Mouse (Mus musculus): ENCODE measurements at regions not wholly inside any gene's neighbourhood (a gene's known extent, or its start where the extent isn't known, plus 50 kb on each side); places are given as distances from the start of the nearest gene placed in this dataset.

- Histone ChIP-seq H3K27me3 (ENCODE audit: control insufficient read depth, insufficient read depth, low read length) (no peaks in the 10 kb centered on the region), H3K9me3 (ENCODE audit: control insufficient read depth, low read length) (no peaks in the 10 kb centered on the region), H3K36me3 (ENCODE audit: control insufficient read depth, insufficient read depth, low read length) (no peaks in the 10 kb centered on the region), H3K4me2 (replicated peaks; ENCODE audit: low read depth, low read length) (peak overlapping the region; percentile 31), H3K27ac (ENCODE audit: low read depth, low read length) (peak overlapping the region; percentile 51; the same call in 1 of the 2 replicates), H3K4me3 (ENCODE audit: low read depth, low read length) (peak overlapping the region; percentile 10; the same call in 1 of the 2 replicates), H3K4me1 (replicated peaks; ENCODE audit: control insufficient read depth, insufficient read depth, low read length) (0 out of 2 replicates have a peak, but pooled peaks cover 2% of the 10 kb centered on the region), H3K9ac (ENCODE audit: low read depth, low read length) (peak overlapping the region; percentile 28)
- DNase-seq (ENCODE audit: low spot score) (peak; percentile 90), ATAC-seq (ENCODE audit: low FRiP score) (peak; percentile 85)
- under 1% methylated on average over 18 of the region's 18 CpGs for WGBS
Observed at GRCm38 (mm10) chr16:31508981-31509380, 86.9 kb downstream of the Bdh1 start.

GRCm38 (mm10) chr16:31510097-31510496, 88.0 kb downstream of the Bdh1 start:
- H3K4me1 ChIP-seq (replicated peaks; ENCODE audit: control insufficient read depth, insufficient read depth, low read length): 0 out of 2 replicates have a peak, but pooled peaks cover 2% of the 10 kb centered on the region
- WGBS: 68% methylated on average over 8 of the region's 8 CpGs
- no peak for ATAC-seq (ENCODE audit: low FRiP score)
- H3K9ac ChIP-seq (ENCODE audit: low read depth, low read length): no peak overlapping the region
- no peak overlapping the region for H3K27ac ChIP-seq (ENCODE audit: low read depth, low read length)
- H3K4me2 ChIP-seq (replicated peaks; ENCODE audit: low read depth, low read length): no peak overlapping the region
- DNase-seq (ENCODE audit: low spot score): no peak
- no peaks in the 10 kb centered on the region for H3K27me3 ChIP-seq (ENCODE audit: control insufficient read depth, insufficient read depth, low read length)
- H3K4me3 ChIP-seq (ENCODE audit: low read depth, low read length): no peak overlapping the region
- no peaks in the 10 kb centered on the region for H3K36me3 ChIP-seq (ENCODE audit: control insufficient read depth, insufficient read depth, low read length)
- H3K9me3 ChIP-seq (ENCODE audit: control insufficient read depth, low read length): no peaks in the 10 kb centered on the region

GRCm38 (mm10) chr16:31518816-31519215, 96.7 kb downstream of the Bdh1 start:
- Histone ChIP-seq H3K27me3 (ENCODE audit: control insufficient read depth, insufficient read depth, low read length) (no peaks in the 10 kb centered on the region), H3K4me1 (replicated peaks; ENCODE audit: control insufficient read depth, insufficient read depth, low read length) (no peaks in the 10 kb centered on the region), H3K4me3 (ENCODE audit: low read depth, low read length) (no peak overlapping the region), H3K9ac (ENCODE audit: low read depth, low read length) (no peak overlapping the region), H3K36me3 (ENCODE audit: control insufficient read depth, insufficient read depth, low read length) (no peaks in the 10 kb centered on the region), H3K4me2 (replicated peaks; ENCODE audit: low read depth, low read length) (no peak overlapping the region), H3K9me3 (ENCODE audit: control insufficient read depth, low read length) (no peaks in the 10 kb centered on the region; the same call in 1 of the 2 replicates), H3K27ac (ENCODE audit: low read depth, low read length) (no peak overlapping the region)
- DNase-seq (ENCODE audit: low spot score) (no peak), ATAC-seq (ENCODE audit: low FRiP score) (no peak)
- 95% methylated on average over 3 of the region's 3 CpGs for WGBS

- H3K4me1 ChIP-seq (replicated peaks; ENCODE audit: control insufficient read depth, insufficient read depth, low read length): no peaks in the 10 kb centered on the region
- H3K4me3 ChIP-seq (ENCODE audit: low read depth, low read length): no peak overlapping the region
- DNase-seq (ENCODE audit: low spot score) (no peak), ATAC-seq (ENCODE audit: low FRiP score) (no peak)
- no peaks in the 10 kb centered on the region for H3K36me3 ChIP-seq (ENCODE audit: control insufficient read depth, insufficient read depth, low read length)
- no peak overlapping the region for H3K27ac ChIP-seq (ENCODE audit: low read depth, low read length)
- no peak overlapping the region for H3K4me2 ChIP-seq (replicated peaks; ENCODE audit: low read depth, low read length)
- WGBS: 78% methylated on average over 9 of the region's 9 CpGs
- no peaks in the 10 kb centered on the region; the same call in 1 of the 2 replicates for H3K9me3 ChIP-seq (ENCODE audit: control insufficient read depth, low read length)
- H3K9ac ChIP-seq (ENCODE audit: low read depth, low read length): no peak overlapping the region
- no peaks in the 10 kb centered on the region for H3K27me3 ChIP-seq (ENCODE audit: control insufficient read depth, insufficient read depth, low read length)
Observed at GRCm38 (mm10) chr16:31520081-31520480, 98.0 kb downstream of the Bdh1 start.

GRCm38 (mm10) chr16:31521786-31522185, 99.7 kb downstream of the Bdh1 start:
- H3K27ac ChIP-seq (ENCODE audit: low read depth, low read length): no peak overlapping the region
- H3K4me1 ChIP-seq (replicated peaks; ENCODE audit: control insufficient read depth, insufficient read depth, low read length): no peaks in the 10 kb centered on the region
- DNase-seq (ENCODE audit: low spot score) (no peak), ATAC-seq (ENCODE audit: low FRiP score) (no peak)
- no peaks in the 10 kb centered on the region for H3K36me3 ChIP-seq (ENCODE audit: control insufficient read depth, insufficient read depth, low read length)
- no peak overlapping the region for H3K4me2 ChIP-seq (replicated peaks; ENCODE audit: low read depth, low read length)
- H3K27me3 ChIP-seq (ENCODE audit: control insufficient read depth, insufficient read depth, low read length): no peaks in the 10 kb centered on the region
- WGBS: 74% methylated on average over 6 of the region's 6 CpGs
- no peak overlapping the region for H3K4me3 ChIP-seq (ENCODE audit: low read depth, low read length)
- no peaks in the 10 kb centered on the region; the same call in 1 of the 2 replicates for H3K9me3 ChIP-seq (ENCODE audit: control insufficient read depth, low read length)
- no peak overlapping the region for H3K9ac ChIP-seq (ENCODE audit: low read depth, low read length)

GRCm38 (mm10) chr16:31526711-31527344, 104.7 kb downstream of the Bdh1 start:
- Histone ChIP-seq H3K36me3 (ENCODE audit: control insufficient read depth, insufficient read depth, low read length) (no peaks in the 10 kb centered on the region), H3K27me3 (ENCODE audit: control insufficient read depth, insufficient read depth, low read length) (no peaks in the 10 kb centered on the region), H3K4me3 (ENCODE audit: low read depth, low read length) (no peak overlapping the region), H3K4me2 (replicated peaks; ENCODE audit: low read depth, low read length) (no peak overlapping the region), H3K9me3 (ENCODE audit: control insufficient read depth, low read length) (no peaks in the 10 kb centered on the region), H3K27ac (ENCODE audit: low read depth, low read length) (no peak overlapping the region), H3K4me1 (replicated peaks; ENCODE audit: control insufficient read depth, insufficient read depth, low read length) (no peaks in the 10 kb centered on the region), H3K9ac (ENCODE audit: low read depth, low read length) (no peak overlapping the region)
- ATAC-seq (ENCODE audit: low FRiP score) (no peak), DNase-seq (ENCODE audit: low spot score) (no peak)
- 76% methylated on average over 10 of the region's 10 CpGs for WGBS

GRCm38 (mm10) chr16:31528596-31529283, 106.7 kb downstream of the Bdh1 start:
- no peak overlapping the region for H3K9ac ChIP-seq (ENCODE audit: low read depth, low read length)
- WGBS: 75% methylated on average over 11 of the region's 11 CpGs
- no peak for ATAC-seq (ENCODE audit: low FRiP score)
- no peak overlapping the region for H3K4me2 ChIP-seq (replicated peaks; ENCODE audit: low read depth, low read length)
- H3K4me3 ChIP-seq (ENCODE audit: low read depth, low read length): no peak overlapping the region
- DNase-seq (ENCODE audit: low spot score): no peak
- H3K27me3 ChIP-seq (ENCODE audit: control insufficient read depth, insufficient read depth, low read length): no peaks in the 10 kb centered on the region
- H3K27ac ChIP-seq (ENCODE audit: low read depth, low read length): no peak overlapping the region
- no peaks in the 10 kb centered on the region for H3K9me3 ChIP-seq (ENCODE audit: control insufficient read depth, low read length)
- H3K36me3 ChIP-seq (ENCODE audit: control insufficient read depth, insufficient read depth, low read length): no peaks in the 10 kb centered on the region
- no peaks in the 10 kb centered on the region for H3K4me1 ChIP-seq (replicated peaks; ENCODE audit: control insufficient read depth, insufficient read depth, low read length)

GRCm38 (mm10) chr16:31529284-31529958, 107.3 kb downstream of the Bdh1 start:
- Histone ChIP-seq H3K4me3 (ENCODE audit: low read depth, low read length) (no peak overlapping the region), H3K36me3 (ENCODE audit: control insufficient read depth, insufficient read depth, low read length) (no peaks in the 10 kb centered on the region), H3K4me2 (replicated peaks; ENCODE audit: low read depth, low read length) (no peak overlapping the region), H3K9me3 (ENCODE audit: control insufficient read depth, low read length) (no peaks in the 10 kb centered on the region), H3K9ac (ENCODE audit: low read depth, low read length) (no peak overlapping the region), H3K27me3 (ENCODE audit: control insufficient read depth, insufficient read depth, low read length) (no peaks in the 10 kb centered on the region), H3K27ac (ENCODE audit: low read depth, low read length) (no peak overlapping the region), H3K4me1 (replicated peaks; ENCODE audit: control insufficient read depth, insufficient read depth, low read length) (no peaks in the 10 kb centered on the region)
- ATAC-seq (ENCODE audit: low FRiP score) (no peak), DNase-seq (ENCODE audit: low spot score) (no peak)
- 87% methylated on average over 13 of the region's 13 CpGs for WGBS
